Mouse (Mus musculus) 416B (cell line): Measurements from ENCODE around the gene 2310034G01Rik.
A peak's percentile ranks its signal among the peaks of the same experiment; 100 is the strongest.

ENCODE experiments used
- DNase-seq: peaks from one replicate; pipeline ENCODE4 v3.0.0; 2011; ENCODE audit warnings: low read depth

The 2310034G01Rik gene

GRCm38 (mm10) chr19:46314872-46315742 is 35.0 kb downstream of the 2310034G01Rik start:
- peak; percentile 57 for DNase-seq

GRCm38 (mm10) chr19:46314151-46314601 is 35.9 kb downstream of the 2310034G01Rik start:
- DNase-seq: no peak

GRCm38 (mm10) chr19:46313591-46313990 is 36.5 kb downstream of the 2310034G01Rik start:
- no peak for DNase-seq

GRCm38 (mm10) chr19:46313116-46313515 is 37.0 kb downstream of the 2310034G01Rik start:
- no peak for DNase-seq

- DNase-seq: no peak
Measured at GRCm38 (mm10) chr19:46312566-46312965, 37.5 kb downstream of the 2310034G01Rik start.

GRCm38 (mm10) chr19:46311341-46311740 is 38.8 kb downstream of the 2310034G01Rik start:
- no peak for DNase-seq

GRCm38 (mm10) chr19:46310312-46310865 is 39.7 kb downstream of the 2310034G01Rik start:
- DNase-seq: no peak

- DNase-seq: no peak
Measured at GRCm38 (mm10) chr19:46309651-46310305, 40.3 kb downstream of the 2310034G01Rik start.

- no peak for DNase-seq
Measured at GRCm38 (mm10) chr19:46308706-46309435, 41.2 kb downstream of the 2310034G01Rik start.

- no peak for DNase-seq
Measured at GRCm38 (mm10) chr19:46308303-46308702, 41.8 kb downstream of the 2310034G01Rik start.

GRCm38 (mm10) chr19:46307781-46308180 is 42.3 kb downstream of the 2310034G01Rik start:
- DNase-seq: no peak

GRCm38 (mm10) chr19:46306751-46307289 is 43.3 kb downstream of the 2310034G01Rik start:
- no peak for DNase-seq

GRCm38 (mm10) chr19:46306268-46306610 is 43.9 kb downstream of the 2310034G01Rik start:
- DNase-seq: no peak

- peak; percentile 89 for DNase-seq
Measured at GRCm38 (mm10) chr19:46305432-46306267, 44.5 kb downstream of the 2310034G01Rik start.

GRCm38 (mm10) chr19:46304908-46305333 is 45.2 kb downstream of the 2310034G01Rik start:
- no peak for DNase-seq

GRCm38 (mm10) chr19:46304216-46304841 is 45.8 kb downstream of the 2310034G01Rik start, which contains the start of gene Nfkb2:
TSS of gene Nfkb2 (plus strand) at chr19:46304320.
- DNase-seq: peak; percentile 96

GRCm38 (mm10) chr19:46303251-46304215 is 46.6 kb downstream of the 2310034G01Rik start:
- no peak for DNase-seq

- no peak for DNase-seq
Measured at GRCm38 (mm10) chr19:46302551-46302950, 47.6 kb downstream of the 2310034G01Rik start.
